Mouse (Mus musculus): ENCODE measurements around the gene Tmem86b. TPM values are rescaled to one million over a fixed set of nuclear protein-coding genes. Genes with fewer than 3 reads are reported as not detected.

The Tmem86b gene
- total RNA-seq, 2 experiments from 2014 or later, result 2.3 to 2.6 TPM

Small RNA genes within 50 kb of the gene (microRNA-seq; reads per million reads assigned to microRNA genes)
- not detected for gene Gm23577

Other genes with a start within 250 kb of the Tmem86b start
- gene Gp6, start 233.7 kb downstream of the Tmem86b start, total RNA-seq (2021), result not detected
- gene Rdh13, start 185.8 kb downstream of the Tmem86b start, total RNA-seq (2021), result 10 to 100 TPM; 12.6 to 15.4 TPM
- gene Eps8l1, start 170.7 kb downstream of the Tmem86b start, total RNA-seq (2021), result 1 to 10 TPM; 1.9 to 3.5 TPM
- gene Ppp1r12c, start 129.7 kb downstream of the Tmem86b start, total RNA-seq (2021), result 10 to 100 TPM; 15.5 to 19.0 TPM
- 100 to 1,000 TPM; 656 to 752 TPM for gene Tnnt1, start 115.0 kb downstream of the Tmem86b start, total RNA-seq (2021)
- not detected for gene Tnni3, start 107.2 kb downstream of the Tmem86b start, total RNA-seq (2021)
- gene Dnaaf3, start 99.0 kb downstream of the Tmem86b start, total RNA-seq (2021), result not detected
- not detected for gene Syt5, start 83.9 kb downstream of the Tmem86b start, total RNA-seq (2021)
- gene Ptprh, start 27.4 kb downstream of the Tmem86b start, total RNA-seq (2021), result not detected
- 10 to 100 TPM; 45.8 to 46.6 TPM for gene Ppp6r1, start 27.6 kb upstream of the Tmem86b start, total RNA-seq (2021)
- 10 to 100 TPM; 22.1 to 23.9 TPM for gene Hspbp1, start 53.6 kb upstream of the Tmem86b start, total RNA-seq (2021)
- under 1 TPM; 0.50 to 0.64 TPM for gene Brsk1, start 59.2 kb upstream of the Tmem86b start, total RNA-seq (2021)
- not detected for gene Tmem150b, start 93.8 kb upstream of the Tmem86b start, total RNA-seq (2021)
- gene Kmt5c, start 108.7 kb upstream of the Tmem86b start, total RNA-seq (2021), result 1 to 10 TPM; 5.5 to 5.6 TPM
- 1 to 10 TPM in 1 of 2 experiments, under 1 TPM in 1; 0.87 to 1.3 TPM for gene Cox6b2, start 121.7 kb upstream of the Tmem86b start, total RNA-seq (2021)
- gene Fam71e2, start 139.9 kb upstream of the Tmem86b start, total RNA-seq (2021), result not detected
- gene Il11, start 151.4 kb upstream of the Tmem86b start, total RNA-seq (2021), result under 1 TPM in 1 of 2 experiments, not detected in 1; 0.14 TPM
- gene Tmem190, start 151.5 kb upstream of the Tmem86b start, total RNA-seq (2021), result not detected
- 10 to 100 TPM in 1 of 2 experiments, 1 to 10 TPM in 1; 7.1 to 10.0 TPM for gene Tmem238, start 158.2 kb upstream of the Tmem86b start, total RNA-seq (2021)
- 100 to 1,000 TPM; 582 to 601 TPM for gene Rpl28, start 161.5 kb upstream of the Tmem86b start, total RNA-seq (2021)
- 10 to 100 TPM; 84.1 to 86.9 TPM for gene Ube2s, start 181.2 kb upstream of the Tmem86b start, total RNA-seq (2021)
- gene Shisa7, start 213.3 kb upstream of the Tmem86b start, total RNA-seq (2021), result not detected
- 1 to 10 TPM; 6.0 to 8.2 TPM for gene Isoc2b, start 238.8 kb upstream of the Tmem86b start, total RNA-seq (2021)
- 10 to 100 TPM; 26.9 to 32.6 TPM for gene Isoc2a, start 245.7 kb upstream of the Tmem86b start, total RNA-seq (2021)